ENCODE assay signal across 10 mouse cellular contexts in genomic region chr13:43907425-43907824, GRCm38 (mm10).
DNase-seq lines count a peak whose midpoint lies in the region; ATAC-seq and TF ChIP-seq lines count a peak whose summit lies in the region.
"Had no signal": no experiment of that assay in that cellular context is flagged by ENCODE, and none has a peak within 500 bp of the region (broad histone marks: within the 10 kb centered on the region; RNA-seq: fewer than 3 reads in every experiment).

No protein-coding gene starts in this region.

- DNase-seq in heart, adult 9 months (ENCODE audit: low spot score in 2 of 2), result no peak
- DNase-seq in liver, embryonic 11.5 days (ENCODE audit: low spot score), result no peak
- no peak for DNase-seq in liver, postnatal 0 days
- DNase-seq in brain, embryonic 14.5 days (ENCODE audit: low read depth), result peak; percentile 38
- no peak for DNase-seq in layer of hippocampus, adult 9-11 months
- DNase-seq: cerebellum, adult 11 months had no signal

- H3K9ac ChIP-seq in heart, embryonic 14.5 days (ENCODE audit: low read length), result no peak overlapping the region
- H3K9ac ChIP-seq in liver, embryonic 11.5 days (ENCODE audit: low read depth, low read length), result no peak overlapping the region
- no peak overlapping the region for H3K9ac ChIP-seq in liver, postnatal 0 days (replicated peaks)
- H3K9ac ChIP-seq in stomach, embryonic 16.5 days (ENCODE audit: low read length), result no peak overlapping the region
- H3K9ac ChIP-seq: limb, embryonic 13.5 days had no signal

- no peak overlapping the region for H3K27ac ChIP-seq in heart, embryonic 14.5 days (replicated peaks in 1 of 2; ENCODE audit: control insufficient read depth in 1 of 2, insufficient read depth in 1 of 2, low read depth in 2 of 2, low read length in 2 of 2)
- H3K27ac ChIP-seq in liver, embryonic 11.5 days (ENCODE audit: low read depth, low read length), result no peak overlapping the region
- H3K27ac ChIP-seq in liver, postnatal 0 days (ENCODE audit: low read depth), result no peak overlapping the region
- H3K27ac ChIP-seq in stomach, embryonic 16.5 days (ENCODE audit: low read length), result no peak overlapping the region
- H3K27ac ChIP-seq: limb, embryonic 13.5 days had no signal

- 65% methylated on average over 8 of the region's 8 CpGs for WGBS in heart, embryonic 14.5 days
- WGBS in liver, embryonic 11.5 days, result 64% methylated on average over 8 of the region's 8 CpGs
- WGBS in liver, postnatal 0 days (ENCODE audit: insufficient replicate concordance), result 60% methylated on average over 8 of the region's 8 CpGs
- 33% methylated on average over 8 of the region's 8 CpGs for WGBS in stomach, embryonic 16.5 days

- peaks cover 10 to 15% of the 10 kb centered on the region in 2 experiments for H3K4me1 ChIP-seq in heart, embryonic 14.5 days (ENCODE audit: control insufficient read depth in 2 of 2, insufficient read depth in 2 of 2, low read length in 2 of 2)
- H3K4me1 ChIP-seq in liver, embryonic 11.5 days (replicated peaks; ENCODE audit: control insufficient read depth, insufficient read depth, low read length), result peaks cover 13% of the 10 kb centered on the region
- no peaks in the 10 kb centered on the region for H3K4me1 ChIP-seq in liver, postnatal 0 days (ENCODE audit: insufficient read depth)
- peaks cover 8% of the 10 kb centered on the region for H3K4me1 ChIP-seq in stomach, embryonic 16.5 days (ENCODE audit: control insufficient read depth, insufficient read depth, low read length)

- no peak for TF ChIP-seq POLR2A in brain, embryonic 14.5 days (IDR thresholded peaks at IDR 0.05; ENCODE audit: borderline replicate concordance, extremely low read depth, insufficient read depth, insufficient read length, poor library complexity, severe bottlenecking)

- ATAC-seq in heart, embryonic 14.5 days (ENCODE audit: insufficient number of reproducible peaks, insufficient read depth, low FRiP score, low read depth), result no peak
- ATAC-seq in liver, embryonic 11.5 days (replicated peaks; ENCODE audit: low FRiP score), result no peak
- no peak for ATAC-seq in liver, postnatal 0 days
- ATAC-seq in stomach, embryonic 16.5 days (ENCODE audit: insufficient read depth, low FRiP score), result peak; percentile 50; the same call in 1 of the 2 replicates

- no peaks in the 10 kb centered on the region for H3K36me3 ChIP-seq in heart, embryonic 14.5 days (ENCODE audit: control insufficient read depth, insufficient read depth, low read length)
- no peaks in the 10 kb centered on the region for H3K36me3 ChIP-seq in liver, embryonic 11.5 days (ENCODE audit: control insufficient read depth, insufficient read depth, low read length)
- H3K36me3 ChIP-seq in liver, postnatal 0 days (replicated peaks; ENCODE audit: insufficient read depth, low read length), result no peaks in the 10 kb centered on the region
- H3K36me3 ChIP-seq in stomach, embryonic 16.5 days (ENCODE audit: control insufficient read depth, insufficient read depth, low read length), result no peaks in the 10 kb centered on the region
- H3K36me3 ChIP-seq: G1E; limb, embryonic 13.5 days had no signal

- H3K4me2 ChIP-seq in heart, embryonic 14.5 days (ENCODE audit: low read length), result peak overlapping the region; percentile 36; the same call in 1 of the 2 replicates
- peak overlapping the region; percentile 51 for H3K4me2 ChIP-seq in liver, embryonic 11.5 days
- H3K4me2 ChIP-seq in liver, postnatal 0 days (ENCODE audit: low read depth, low read length), result no peak overlapping the region
- no peak overlapping the region for H3K4me2 ChIP-seq in stomach, embryonic 16.5 days (ENCODE audit: low read depth, low read length)
- H3K4me2 ChIP-seq: limb, embryonic 13.5 days had no signal

- H3K4me3 ChIP-seq in heart, embryonic 14.5 days (ENCODE audit: control insufficient read depth in 1 of 2, insufficient read depth in 1 of 2, low read depth in 1 of 2, low read length in 2 of 2), result no peak overlapping the region
- no peak overlapping the region for H3K4me3 ChIP-seq in liver, embryonic 11.5 days (ENCODE audit: low read depth, low read length)
- H3K4me3 ChIP-seq in liver, postnatal 0 days (ENCODE audit: low read depth, low read length), result no peak overlapping the region
- no peak overlapping the region for H3K4me3 ChIP-seq in stomach, embryonic 16.5 days (replicated peaks; ENCODE audit: low read length)
- H3K4me3 ChIP-seq: limb, embryonic 13.5 days had no signal

- no peaks in the 10 kb centered on the region for H3K9me3 ChIP-seq in heart, embryonic 14.5 days (ENCODE audit: control insufficient read depth, low read length)
- H3K9me3 ChIP-seq in liver, embryonic 11.5 days (ENCODE audit: control insufficient read depth, low read length), result no peaks in the 10 kb centered on the region
- H3K9me3 ChIP-seq in liver, postnatal 0 days (ENCODE audit: low read length), result no peaks in the 10 kb centered on the region
- H3K9me3 ChIP-seq in stomach, embryonic 16.5 days (replicated peaks; ENCODE audit: control insufficient read depth, low read length), result no peaks in the 10 kb centered on the region
- H3K9me3 ChIP-seq: G1E; limb, embryonic 13.5 days had no signal

- no peak for TF ChIP-seq EP300 in liver, postnatal 0 days (IDR thresholded peaks at IDR 0.05; ENCODE audit: low read depth)

- TF ChIP-seq CTCF in liver, postnatal 0 days (IDR thresholded peaks at IDR 0.05; ENCODE audit: low read depth), result no peak
- no peak for TF ChIP-seq CTCF in brain, embryonic 14.5 days (IDR thresholded peaks at IDR 0.05; ENCODE audit: borderline replicate concordance, extremely low read depth, insufficient read depth, insufficient read length)

- no peaks in the 10 kb centered on the region for H3K27me3 ChIP-seq in heart, embryonic 14.5 days (ENCODE audit: control insufficient read depth, insufficient read depth, low read length)
- H3K27me3 ChIP-seq in liver, embryonic 11.5 days (replicated peaks; ENCODE audit: control insufficient read depth, insufficient read depth, low read length), result peaks cover 4% of the 10 kb centered on the region; the same call in 1 of the 2 replicates
- no peaks in the 10 kb centered on the region for H3K27me3 ChIP-seq in liver, postnatal 0 days (ENCODE audit: insufficient read depth, low read length)
- H3K27me3 ChIP-seq in stomach, embryonic 16.5 days (ENCODE audit: control insufficient read depth, insufficient read depth, low read length), result no peaks in the 10 kb centered on the region
- H3K27me3 ChIP-seq: limb, embryonic 13.5 days had no signal

Comparison
In these comparisons a context has a peak if more than half of its experiments do, and no peak if none do; other contexts are left out.
1. H3K4me2 ChIP-seq: peak in heart, embryonic 14.5 days (single experiment) and liver, embryonic 11.5 days (single experiment); none in liver, postnatal 0 days (single experiment) and stomach, embryonic 16.5 days (single experiment).